Mouse (Mus musculus): Measurements from ENCODE around the gene Olfr26. TPM values are rescaled to one million over a fixed set of nuclear protein-coding genes. Genes with fewer than 3 reads are reported as not detected.
"Not testable (repeated sequence)": the region's sequence is repeated elsewhere in the genome, so short reads cannot be mapped to it uniquely, and the experiment has no call there.

Gene Olfr26
- total RNA-seq (2021): not detected

DNA sequence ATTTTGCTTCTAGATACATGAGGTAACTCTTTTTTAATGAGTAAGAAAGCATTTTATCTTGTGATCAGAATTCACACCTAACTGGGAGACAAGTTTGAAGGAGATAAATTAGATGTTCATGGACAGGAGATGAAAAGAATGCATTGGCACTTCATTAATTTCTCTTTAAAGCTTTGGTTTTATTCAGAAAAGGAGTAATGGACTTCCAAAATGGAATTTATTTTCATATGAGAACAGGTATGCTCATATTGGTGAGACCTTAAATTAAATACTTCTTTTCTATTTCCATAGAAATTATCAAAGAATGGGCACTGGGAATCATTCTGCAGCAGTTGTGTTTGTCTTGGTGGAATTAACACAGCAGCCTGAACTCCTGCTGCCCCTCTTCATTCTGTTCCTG lies at the start of gene Olfr26:
Gene Olfr26, plus strand, starts transcription at position 301 of the 400 bp plus-strand sequence.
- no peak for DNase-seq (ENCODE audit: low spot score in 2 of 2)
- intact Hi-C loops (cut with DNase I): no loop called here

GRCm38 (mm10) chr9:38805696-38806095 lies 49.2 kb upstream of the Olfr26 start:
- no peak for DNase-seq (ENCODE audit: low spot score in 2 of 2)
- intact Hi-C loops (cut with DNase I): no loop called here

- DNase-seq (ENCODE audit: low spot score in 2 of 2): no peak
- intact Hi-C loops (cut with DNase I): no loop called here
These were observed 40.5 kb upstream of the Olfr26 start, which contains the start of gene Olfr922 for GRCm38 (mm10) chr9:38814314-38814713. Gene Olfr922, plus strand, starts transcription at chr9:38814614.

- intact Hi-C loops (cut with DNase I): no loop called here
- no peak for DNase-seq (ENCODE audit: low spot score in 2 of 2)
These were observed 39.3 kb upstream of the Olfr26 start for GRCm38 (mm10) chr9:38815458-38815986.

DNA sequence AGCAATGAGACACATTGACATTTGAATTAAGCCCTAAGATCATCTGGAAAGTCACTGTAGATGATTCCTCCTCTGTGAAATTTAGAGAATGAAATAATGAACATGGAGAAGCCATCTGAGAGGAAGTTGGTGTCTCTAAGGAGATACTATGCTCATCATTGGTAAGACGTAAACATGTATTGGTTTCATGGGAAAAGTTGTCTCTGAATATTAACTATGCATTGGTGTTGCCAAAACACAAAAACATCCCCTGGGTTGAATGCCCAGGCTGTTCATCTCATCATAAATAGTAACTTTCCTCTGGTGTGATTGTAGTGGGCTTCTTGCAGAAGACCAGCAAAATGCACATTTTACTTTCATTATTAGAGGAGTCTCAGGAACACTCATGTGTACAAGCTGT lies 28.6 kb upstream of the Olfr26 start, which contains the start of gene Olfr923:
Gene Olfr923, plus strand, starts transcription at position 301 of the 400 bp plus-strand sequence.
- DNase-seq (ENCODE audit: low spot score in 2 of 2): no peak
- intact Hi-C loops (cut with DNase I): no loop called here

DNA sequence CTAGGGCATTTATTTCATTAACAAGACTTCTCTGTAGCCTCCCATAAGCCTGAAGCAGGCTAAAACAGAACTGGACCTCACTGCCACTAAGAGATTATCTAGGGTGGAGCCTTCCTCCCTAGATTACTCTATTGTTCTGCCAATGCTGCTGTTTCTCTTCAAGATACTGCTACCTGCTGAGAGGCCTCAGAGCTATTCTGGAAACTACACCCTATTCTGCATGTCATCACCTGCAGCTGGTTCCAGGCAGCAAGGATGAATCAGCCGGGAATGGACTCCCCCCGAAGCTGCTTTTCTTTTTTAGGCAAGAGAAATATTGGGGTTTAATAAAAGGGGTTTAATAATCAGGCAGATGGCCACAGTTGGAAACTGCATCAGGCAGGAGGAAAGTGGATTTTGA lies 21.8 kb upstream of the Olfr26 start:
- intact Hi-C loops (cut with DNase I): no loop called here
- no peak for DNase-seq (ENCODE audit: low spot score in 2 of 2)

GRCm38 (mm10) chr9:38844149-38844548 lies 10.7 kb upstream of the Olfr26 start, which contains the start of gene Olfr924:
Gene Olfr924, plus strand, starts transcription at chr9:38844449.
- intact Hi-C loops (cut with DNase I): no loop called here
- no peak for DNase-seq (ENCODE audit: low spot score in 2 of 2)

GRCm38 (mm10) chr9:38874880-38875279 lies 20.0 kb downstream of the Olfr26 start:
- intact Hi-C loops (cut with DNase I); DNase-seq (ENCODE audit: low spot score in 2 of 2): not testable (repeated sequence)

DNA sequence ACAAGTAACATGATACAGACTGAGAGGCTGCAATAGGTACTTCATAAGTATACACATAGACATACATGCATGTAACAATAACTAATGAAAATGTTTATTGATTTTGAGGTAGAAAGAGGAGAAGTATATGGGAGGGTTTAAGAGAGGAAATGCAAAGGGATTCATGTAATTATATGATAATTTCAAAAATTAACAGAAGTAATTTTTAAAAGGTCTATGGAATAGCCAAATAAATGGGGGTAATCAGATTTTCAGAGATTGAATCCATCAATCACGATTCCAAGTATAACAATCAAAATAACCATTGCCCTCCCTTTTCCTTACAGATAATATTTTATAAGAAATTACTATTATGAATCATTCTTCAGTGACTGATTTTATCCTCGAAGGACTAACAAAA lies 22.0 kb downstream of the Olfr26 start, which contains the start of gene Olfr926:
Gene Olfr926, plus strand, starts transcription at position 301 of the 400 bp plus-strand sequence.
- DNase-seq (ENCODE audit: low spot score in 2 of 2): no peak
- intact Hi-C loops (cut with DNase I): no loop called here

Other genes with a start within 250 kb of the Olfr26 start
- not detected for gene Olfr914, start 250.0 kb upstream of the Olfr26 start, total RNA-seq (2021)
- gene Olfr916, start 195.2 kb upstream of the Olfr26 start, total RNA-seq (2021): not detected
- not detected for gene Olfr917, start 189.2 kb upstream of the Olfr26 start, total RNA-seq (2021)
- gene Olfr918, start 180.5 kb upstream of the Olfr26 start, total RNA-seq (2021): not detected
- not detected for gene Olfr919, start 151.4 kb upstream of the Olfr26 start, total RNA-seq (2021)
- 1 to 10 TPM; 7.9 to 8.0 TPM for gene Vwa5a, start 136.8 kb upstream of the Olfr26 start, total RNA-seq (2021)
- gene Olfr920, start 102.8 kb upstream of the Olfr26 start, total RNA-seq (2021): under 1 TPM in 1 of 2 experiments, not detected in 1; 0.11 TPM
- not detected for gene Olfr921, start 82.0 kb upstream of the Olfr26 start, total RNA-seq (2021)
- gene Olfr922, start 40.4 kb upstream of the Olfr26 start, total RNA-seq (2021): not detected
- not detected for gene Olfr923, start 28.5 kb upstream of the Olfr26 start, total RNA-seq (2021)
- not detected for gene Olfr924, start 10.6 kb upstream of the Olfr26 start, total RNA-seq (2021)
- not detected for gene Olfr926, start 22.1 kb downstream of the Olfr26 start, total RNA-seq (2021)
- gene Olfr930, start 74.7 kb downstream of the Olfr26 start, total RNA-seq (2021): not detected
- not detected for gene Olfr933, start 117.3 kb downstream of the Olfr26 start, total RNA-seq (2021)
- gene Olfr934, start 133.3 kb downstream of the Olfr26 start, total RNA-seq (2021): not detected
- not detected for gene Olfr935, start 144.6 kb downstream of the Olfr26 start, total RNA-seq (2021)
- gene Olfr146, start 168.3 kb downstream of the Olfr26 start, total RNA-seq (2021): not detected
- not detected for gene Olfr937, start 209.9 kb downstream of the Olfr26 start, total RNA-seq (2021)
- gene Olfr938, start 223.8 kb downstream of the Olfr26 start, total RNA-seq (2021): not detected

Data from left cerebral cortex, postnatal 36 days (tissue).